Mouse (Mus musculus): ENCODE results near the gene Dnaaf2. TPM values are rescaled to one million over a fixed set of nuclear protein-coding genes. Genes with fewer than 3 reads are reported as not detected.
A peak's percentile ranks its signal among the peaks of the same experiment; 100 is the strongest.

Gene Dnaaf2
- polyA plus RNA-seq, 1 experiment = 1.6 TPM

DNA sequence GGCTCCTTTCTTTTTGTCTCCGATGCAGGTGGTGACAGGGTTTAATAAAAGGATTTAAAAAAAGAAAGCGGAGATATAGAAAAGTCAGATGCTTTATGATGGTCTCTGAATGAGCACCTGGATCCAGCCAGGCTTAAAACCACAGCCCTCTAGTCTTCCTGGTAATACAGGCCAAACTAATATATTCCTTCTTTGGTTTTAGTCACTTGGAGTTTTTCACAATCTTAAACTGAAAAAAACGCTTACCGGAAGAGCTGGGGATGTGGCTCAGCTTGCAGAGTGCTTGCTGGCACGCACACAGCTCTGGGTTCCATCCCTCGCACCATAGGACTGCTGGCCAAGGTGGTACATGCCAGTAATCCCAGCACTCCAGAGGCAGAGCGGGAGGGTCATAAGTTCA lies 18.4 kb upstream of the Dnaaf2 start:
- H3K27ac ChIP-seq (ENCODE audit: insufficient read depth, low read depth, low read length) = no peak overlapping the region
- H3K4me3 ChIP-seq (ENCODE audit: insufficient read depth, low read length) = no peak overlapping the region
- peaks cover 25% of the 10 kb centered on the region for H3K4me1 ChIP-seq (ENCODE audit: control insufficient read depth, insufficient read depth, low read length)
- TF ChIP-seq CTCF (IDR thresholded peaks at IDR 0.05; ENCODE audit: low read depth, low read length) (no peak), POLR2A (IDR thresholded peaks at IDR 0.05; ENCODE audit: borderline replicate concordance, low read depth, low read length) (no peak)

DNA sequence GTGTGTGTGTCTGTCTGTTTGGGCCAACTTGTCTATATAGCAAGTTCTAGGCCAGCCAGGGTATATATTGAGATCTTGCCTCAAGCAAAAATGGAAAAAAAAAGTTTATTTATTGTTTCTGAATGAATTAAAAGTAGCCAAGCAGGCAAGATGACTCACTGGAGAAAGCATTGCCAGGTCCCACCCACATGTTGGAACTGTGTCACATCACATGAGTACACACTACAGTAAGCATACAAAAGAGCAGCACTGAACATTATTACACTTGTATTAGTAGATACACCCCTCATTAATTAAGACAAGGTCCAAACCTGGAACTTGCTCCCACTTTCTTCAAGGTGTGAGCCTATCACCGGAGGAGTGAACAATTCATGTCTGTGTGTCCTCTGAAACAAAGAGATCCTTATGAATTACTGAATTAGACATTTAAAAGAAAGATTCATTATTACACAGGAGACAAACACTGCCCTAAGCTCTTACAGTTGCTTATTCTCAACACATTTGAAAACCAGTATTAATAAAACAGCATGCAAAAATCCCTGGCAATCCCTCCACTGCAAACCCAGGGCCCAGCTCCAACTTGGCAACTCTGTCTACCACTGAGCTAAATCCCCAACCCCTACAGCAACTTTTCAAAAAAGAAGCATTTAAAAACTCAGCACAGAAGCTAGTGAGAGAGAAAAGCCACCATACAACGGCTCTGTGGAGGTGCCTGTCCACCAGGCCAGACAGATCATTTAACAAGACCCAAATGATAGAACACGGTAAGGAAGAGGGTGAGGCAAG lies 17.0 kb upstream of the Dnaaf2 start:
- Histone ChIP-seq H3K27ac (ENCODE audit: insufficient read depth, low read depth, low read length) (peak overlapping the region; percentile 7; the same call in 1 of the 2 replicates), H3K4me3 (ENCODE audit: insufficient read depth, low read length) (no peak overlapping the region), H3K4me1 (ENCODE audit: control insufficient read depth, insufficient read depth, low read length) (peaks cover 25% of the 10 kb centered on the region)
- TF ChIP-seq CTCF (IDR thresholded peaks at IDR 0.05; ENCODE audit: low read depth, low read length) (no peak), POLR2A (IDR thresholded peaks at IDR 0.05; ENCODE audit: borderline replicate concordance, low read depth, low read length) (no peak)

DNA sequence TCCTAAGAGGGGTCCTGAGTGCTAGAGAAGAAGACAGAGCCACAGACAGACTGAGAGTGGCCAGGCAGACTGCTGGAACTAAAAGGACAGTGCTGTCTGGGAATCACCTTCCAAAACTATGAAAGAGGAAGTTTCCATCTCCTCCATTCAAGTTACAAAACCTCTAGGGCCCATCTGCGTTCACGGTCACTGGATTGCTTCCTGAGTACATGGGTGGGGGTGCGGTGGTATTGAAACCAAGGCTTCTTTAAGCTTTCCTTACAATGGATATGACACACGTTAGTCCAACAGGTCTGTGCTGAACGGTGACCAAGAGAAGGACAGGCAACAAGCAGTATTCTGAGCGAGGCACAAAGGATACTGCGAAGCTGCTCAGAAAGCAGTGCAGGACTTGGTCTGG lies 16.2 kb upstream of the Dnaaf2 start:
- Histone ChIP-seq H3K4me1 (ENCODE audit: control insufficient read depth, insufficient read depth, low read length) (peaks cover 25% of the 10 kb centered on the region), H3K4me3 (ENCODE audit: insufficient read depth, low read length) (no peak overlapping the region), H3K27ac (ENCODE audit: insufficient read depth, low read depth, low read length) (peak overlapping the region; percentile 7)
- TF ChIP-seq POLR2A (IDR thresholded peaks at IDR 0.05; ENCODE audit: borderline replicate concordance, low read depth, low read length) (no peak), CTCF (IDR thresholded peaks at IDR 0.05; ENCODE audit: low read depth, low read length) (no peak)

DNA sequence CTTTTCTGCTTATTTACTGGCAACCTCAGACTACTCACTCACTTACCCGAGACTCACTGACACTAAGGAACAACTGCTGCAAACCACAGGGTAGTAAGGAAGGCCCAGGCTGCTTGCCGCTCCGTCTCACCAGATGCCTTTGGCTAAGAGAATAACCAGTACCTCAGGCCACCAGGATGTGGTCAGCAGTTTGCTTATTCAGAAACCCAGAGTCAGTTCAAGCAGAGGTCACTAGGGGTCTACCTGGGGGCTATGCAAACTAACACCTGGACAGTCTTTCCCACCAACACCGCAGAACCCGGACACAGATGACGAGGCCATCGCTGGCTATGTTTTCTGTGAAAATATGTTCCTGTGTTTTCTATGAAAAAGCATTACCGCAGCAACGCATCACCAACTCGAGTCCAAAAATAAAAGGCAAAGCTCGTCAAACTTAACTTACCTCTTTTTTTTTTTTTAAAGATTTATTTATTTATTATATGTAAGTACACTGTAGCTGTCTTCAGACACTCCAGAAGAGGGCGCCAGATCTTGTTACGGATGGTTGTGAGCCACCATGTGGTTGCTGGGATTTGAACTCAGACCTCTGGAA lies 15.1 kb upstream of the Dnaaf2 start:
- no peak for TF ChIP-seq CTCF (IDR thresholded peaks at IDR 0.05; ENCODE audit: low read depth, low read length)
- TF ChIP-seq POLR2A (IDR thresholded peaks at IDR 0.05; ENCODE audit: borderline replicate concordance, low read depth, low read length) = no peak
- Histone ChIP-seq H3K4me1 (ENCODE audit: control insufficient read depth, insufficient read depth, low read length) (peaks cover 25% of the 10 kb centered on the region), H3K27ac (ENCODE audit: insufficient read depth, low read depth, low read length) (no peak overlapping the region), H3K4me3 (ENCODE audit: insufficient read depth, low read length) (no peak overlapping the region)

DNA sequence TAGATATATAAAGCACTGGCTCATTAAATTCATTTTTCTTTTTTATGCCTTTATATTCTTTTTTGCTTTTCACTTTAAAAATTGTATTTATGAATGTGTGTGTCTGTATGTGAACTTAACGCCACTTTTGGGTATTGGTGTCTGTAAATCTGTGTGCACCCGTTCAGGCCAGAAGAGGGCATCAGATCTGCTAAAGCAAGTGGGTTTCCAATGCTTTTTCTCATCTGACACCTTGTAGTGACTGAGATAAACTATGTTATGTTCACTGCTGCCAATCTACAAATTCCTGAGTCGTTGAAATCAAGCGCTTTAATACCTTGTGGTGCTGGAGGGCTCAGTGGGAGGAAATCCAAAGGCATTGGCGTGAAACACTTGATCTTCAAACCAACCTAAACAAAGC lies 12.8 kb upstream of the Dnaaf2 start:
- Histone ChIP-seq H3K27ac (ENCODE audit: insufficient read depth, low read depth, low read length) (no peak overlapping the region), H3K4me3 (ENCODE audit: insufficient read depth, low read length) (no peak overlapping the region), H3K4me1 (ENCODE audit: control insufficient read depth, insufficient read depth, low read length) (peaks cover 22% of the 10 kb centered on the region)
- no peak for TF ChIP-seq CTCF (IDR thresholded peaks at IDR 0.05; ENCODE audit: low read depth, low read length)
- no peak for TF ChIP-seq POLR2A (IDR thresholded peaks at IDR 0.05; ENCODE audit: borderline replicate concordance, low read depth, low read length)

DNA sequence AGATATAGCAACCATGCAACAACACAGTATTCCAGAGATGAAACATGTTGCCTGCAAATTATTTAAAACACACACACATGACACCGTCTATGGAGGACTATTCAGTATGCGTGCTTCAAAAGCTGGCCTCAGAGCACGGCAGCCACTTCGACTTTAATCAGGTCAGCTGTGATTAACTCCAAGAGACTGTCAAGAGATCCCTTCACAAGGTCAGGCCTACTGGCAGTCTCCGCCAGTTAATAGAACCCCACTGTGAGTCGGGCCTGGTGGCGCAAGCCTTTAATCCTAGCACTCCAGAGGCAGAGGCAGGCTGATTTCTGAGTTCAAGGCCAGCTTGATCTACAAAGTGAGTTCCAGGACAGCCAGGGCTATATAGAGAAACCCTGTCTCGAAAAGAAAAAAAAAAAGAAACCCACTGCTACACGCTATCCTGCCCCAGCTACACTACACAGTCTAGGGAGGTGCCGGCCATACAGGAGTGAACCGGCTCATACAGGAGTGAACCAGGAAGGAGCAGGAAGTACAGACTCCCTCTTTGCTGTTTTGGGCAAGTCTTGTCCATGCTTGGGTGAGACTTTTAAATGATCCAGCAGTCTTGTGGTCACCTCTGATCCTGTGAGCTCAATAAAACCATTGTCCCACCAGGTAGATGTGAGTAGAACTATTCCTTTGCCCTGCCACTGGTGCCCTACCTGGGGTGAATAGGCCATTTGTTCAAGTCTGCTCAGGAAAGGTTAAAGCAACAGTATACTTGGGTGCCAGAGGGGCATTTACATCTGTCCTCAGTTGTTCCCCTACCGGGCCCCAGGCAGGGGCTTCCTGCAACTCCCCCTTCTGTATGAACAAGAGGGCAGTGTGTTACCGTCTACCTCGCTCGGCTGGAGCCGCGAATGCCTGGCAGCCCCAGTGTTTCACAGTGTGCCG lies 12.1 kb upstream of the Dnaaf2 start:
- Histone ChIP-seq H3K27ac (ENCODE audit: insufficient read depth, low read depth, low read length) (no peak overlapping the region), H3K4me3 (ENCODE audit: insufficient read depth, low read length) (no peak overlapping the region), H3K4me1 (ENCODE audit: control insufficient read depth, insufficient read depth, low read length) (peaks cover 14% of the 10 kb centered on the region)
- TF ChIP-seq POLR2A (IDR thresholded peaks at IDR 0.05; ENCODE audit: borderline replicate concordance, low read depth, low read length) (no peak), CTCF (IDR thresholded peaks at IDR 0.05; ENCODE audit: low read depth, low read length) (no peak)

DNA sequence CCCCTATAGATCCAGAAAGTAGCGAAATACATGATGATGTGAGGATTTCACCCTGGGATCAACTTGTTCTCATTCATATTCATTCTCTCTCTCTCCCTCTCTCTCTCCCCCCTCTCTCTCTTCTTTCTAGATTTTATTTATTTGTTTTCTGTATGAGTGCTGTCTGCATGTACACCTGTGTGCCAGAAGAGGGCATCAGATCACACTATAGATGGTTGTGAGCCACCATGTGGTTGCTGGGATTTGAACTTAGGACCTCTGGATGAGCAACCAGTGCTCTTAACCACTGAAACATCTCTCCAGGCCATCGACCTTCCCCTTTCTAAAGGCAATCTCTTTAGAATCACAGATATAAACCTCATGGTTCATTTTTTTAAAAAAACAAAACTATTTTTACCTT lies 10.3 kb upstream of the Dnaaf2 start:
- no peak for TF ChIP-seq CTCF (IDR thresholded peaks at IDR 0.05; ENCODE audit: low read depth, low read length)
- TF ChIP-seq POLR2A (IDR thresholded peaks at IDR 0.05; ENCODE audit: borderline replicate concordance, low read depth, low read length) = no peak
- no peaks in the 10 kb centered on the region for H3K4me1 ChIP-seq (ENCODE audit: control insufficient read depth, insufficient read depth, low read length)
- no peak overlapping the region for H3K4me3 ChIP-seq (ENCODE audit: insufficient read depth, low read length)
- H3K27ac ChIP-seq (ENCODE audit: insufficient read depth, low read depth, low read length) = no peak overlapping the region

DNA sequence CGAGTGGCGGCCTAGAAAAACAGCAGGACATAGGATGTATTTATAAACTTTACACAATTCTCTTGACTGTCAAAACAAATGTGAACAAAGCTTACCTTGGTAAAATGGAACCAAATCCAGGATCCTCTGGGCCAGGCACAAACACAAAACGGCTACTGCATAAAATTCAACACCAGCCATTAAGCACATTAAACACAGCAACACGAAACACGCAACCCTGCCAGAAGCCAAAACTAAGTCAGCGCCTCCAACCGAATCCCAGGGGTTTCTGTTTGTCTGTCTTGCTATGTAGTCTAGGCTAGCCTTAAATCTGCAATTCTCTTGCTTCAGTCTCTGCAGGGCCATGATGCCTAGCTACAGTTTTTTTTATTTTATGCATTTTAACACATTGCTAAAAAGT lies 9.7 kb upstream of the Dnaaf2 start:
- no peak overlapping the region for H3K27ac ChIP-seq (ENCODE audit: insufficient read depth, low read depth, low read length)
- no peaks in the 10 kb centered on the region for H3K4me1 ChIP-seq (ENCODE audit: control insufficient read depth, insufficient read depth, low read length)
- no peak overlapping the region for H3K4me3 ChIP-seq (ENCODE audit: insufficient read depth, low read length)
- TF ChIP-seq CTCF (IDR thresholded peaks at IDR 0.05; ENCODE audit: low read depth, low read length) = no peak
- no peak for TF ChIP-seq POLR2A (IDR thresholded peaks at IDR 0.05; ENCODE audit: borderline replicate concordance, low read depth, low read length)

DNA sequence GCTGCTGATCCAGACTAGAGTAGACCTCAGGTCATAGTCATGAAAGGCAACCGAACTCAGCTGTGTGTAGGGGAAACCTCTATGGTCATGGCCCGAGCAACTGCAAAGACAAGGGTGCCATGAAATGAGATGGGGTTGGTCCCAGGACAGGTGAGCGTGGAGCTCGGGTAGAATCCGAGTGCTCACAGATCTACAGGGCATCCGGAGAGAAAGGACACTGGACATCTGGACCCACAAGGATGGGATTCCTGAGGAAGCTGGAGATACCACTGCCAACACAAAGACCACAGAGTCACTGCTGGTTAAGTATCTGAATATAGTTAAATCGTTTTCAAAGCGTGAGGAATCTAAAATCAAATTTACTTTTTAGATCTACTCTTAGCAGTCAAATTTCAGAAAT lies 9.2 kb upstream of the Dnaaf2 start:
- no peak overlapping the region for H3K27ac ChIP-seq (ENCODE audit: insufficient read depth, low read depth, low read length)
- TF ChIP-seq CTCF (IDR thresholded peaks at IDR 0.05; ENCODE audit: low read depth, low read length) = no peak
- no peak for TF ChIP-seq POLR2A (IDR thresholded peaks at IDR 0.05; ENCODE audit: borderline replicate concordance, low read depth, low read length)
- no peaks in the 10 kb centered on the region for H3K4me1 ChIP-seq (ENCODE audit: control insufficient read depth, insufficient read depth, low read length)
- no peak overlapping the region for H3K4me3 ChIP-seq (ENCODE audit: insufficient read depth, low read length)

Measured in bone marrow macrophage, adult 2 months (primary cell).